Mouse (Mus musculus) MEL (cell line): ENCODE data around the gene Aoc1. TPM values are rescaled to one million over a fixed set of nuclear protein-coding genes. Genes with fewer than 3 reads are reported as not detected.
"Not testable (repeated sequence)": the region's sequence is repeated elsewhere in the genome, so short reads cannot be mapped to it uniquely, and the experiment has no call there.

Experiments
- DNase-seq: peaks from one replicate; pipeline ENCODE4 v3.0.0; 2011; ENCODE audit warnings: low read depth, low spot score
- H3K27ac ChIP-seq: 2 replicates; pipeline ENCODE4 v1.5.1; 2012; ENCODE audit warnings: low read depth, mild to moderate bottlenecking, control low read depth, low read length, moderate library complexity; ENCODE audit not compliant: control insufficient read depth
- H3K27me3 ChIP-seq, 2 experiments: fragments of 150-350 bp in 1 of 2; sonication (generic) in 1 of 2; 2 replicates each; pipeline ENCODE4 v1.6.1; 2012; ENCODE audit warnings: low read length in 2 of 2, mild to moderate bottlenecking in 2 of 2, improper control_type of control experiment in 1 of 2, moderate library complexity in 1 of 2; ENCODE audit not compliant: insufficient read depth in 2 of 2, control insufficient read depth in 1 of 2
- H3K36me3 ChIP-seq, 2 experiments: 2 replicates each; pipeline ENCODE4 v1.6.1; 2012 to 2014; ENCODE audit warnings: low read length in 2 of 2, improper control_type of control experiment in 1 of 2, inconsistent platforms in 1 of 2, mild to moderate bottlenecking in 1 of 2; ENCODE audit not compliant: insufficient read depth in 2 of 2, control insufficient read depth in 1 of 2
- H3K4me1 ChIP-seq, 2 experiments: fragments of 150-350 bp in 1 of 2; sonication (generic) in 1 of 2; 2 replicates each; pipeline ENCODE4 v1.6.1; 2012; ENCODE audit warnings: low read length in 2 of 2, improper control_type of control experiment in 1 of 2, mild to moderate bottlenecking in 1 of 2; ENCODE audit not compliant: insufficient read depth in 2 of 2, control insufficient read depth in 1 of 2
- H3K4me3 ChIP-seq, 2 experiments: fragments of 150-350 bp in 1 of 2; sonication (generic) in 1 of 2; 2 replicates each; pipeline ENCODE4 v1.5.1; 2012; ENCODE audit warnings: low read depth in 2 of 2, low read length in 2 of 2, mild to moderate bottlenecking in 2 of 2, moderate library complexity in 2 of 2, control low read depth in 1 of 2, improper control_type of control experiment in 1 of 2; ENCODE audit not compliant: control insufficient read depth in 1 of 2, insufficient read depth in 1 of 2
- H3K79me2 ChIP-seq: 2 replicates; pipeline ENCODE4 v1.6.1; 2012; ENCODE audit warnings: mild to moderate bottlenecking, low read length, moderate library complexity; ENCODE audit not compliant: control insufficient read depth, poor library complexity, insufficient read depth
- H3K9ac ChIP-seq: 2 replicates; pipeline ENCODE4 v1.6.1; 2012; ENCODE audit warnings: low read depth, mild to moderate bottlenecking, control low read depth, low read length, moderate library complexity; ENCODE audit not compliant: control insufficient read depth, poor library complexity, severe bottlenecking
- H3K9me3 ChIP-seq: fragments of 150-350 bp; sonication (generic); replicated peaks from 2 replicates; pipeline ENCODE4 v1.6.1; 2012; ENCODE audit warnings: mild to moderate bottlenecking, low read length, improper control_type of control experiment, moderate library complexity; ENCODE audit not compliant: insufficient read depth
- CHD1 ChIP-seq: IDR thresholded peaks from 2 replicates; pipeline ENCODE4 v1.6.1; 2012; ENCODE audit warnings: low read depth, mild to moderate bottlenecking, inconsistent platforms, low read length, improper control_type of control experiment
- CHD2 ChIP-seq: IDR thresholded peaks from 2 replicates; pipeline ENCODE4 v1.6.1; 2011; ENCODE audit warnings: low read length, improper control_type of control experiment
- CTCF ChIP-seq, 3 experiments: IDR thresholded peaks in 2 of 3; conservative IDR thresholded peaks in 1 of 3; 2 replicates each; pipeline ENCODE4 v1.5.1; 2011 to 2012; ENCODE audit warnings: low read length in 3 of 3, low read depth in 2 of 3, mild to moderate bottlenecking in 2 of 3, improper control_type of control experiment in 1 of 3, inconsistent platforms in 1 of 3, mixed read lengths in 1 of 3, moderate library complexity in 1 of 3; ENCODE audit not compliant: control insufficient read depth in 1 of 3, insufficient read depth in 1 of 3, poor library complexity in 1 of 3, severe bottlenecking in 1 of 3
- EP300 ChIP-seq, 2 experiments: IDR thresholded peaks; 2 replicates each; pipeline ENCODE4 v1.6.1; 2011; ENCODE audit warnings: improper control_type of control experiment in 2 of 2, low read length in 2 of 2, low read depth in 1 of 2, mild to moderate bottlenecking in 1 of 2
- ETS1 ChIP-seq: IDR thresholded peaks from 2 replicates; pipeline ENCODE4 v1.6.1; 2012; ENCODE audit warnings: low read depth, mild to moderate bottlenecking, inconsistent platforms, low read length, improper control_type of control experiment, moderate library complexity
- GATA1 ChIP-seq: IDR thresholded peaks from 2 replicates; pipeline ENCODE4 v1.6.1; 2011; ENCODE audit warnings: low read depth, low read length, improper control_type of control experiment
- MEF2A ChIP-seq: IDR thresholded peaks from 2 replicates; pipeline ENCODE4 v1.6.1; 2014; ENCODE audit warnings: low read depth, mild to moderate bottlenecking, inconsistent platforms, low read length, improper control_type of control experiment; ENCODE audit not compliant: poor library complexity, insufficient replicate concordance, severe bottlenecking; ENCODE audit errors: extremely low read depth
- MYB ChIP-seq: IDR thresholded peaks from 2 replicates; pipeline ENCODE4 v1.6.1; 2011; ENCODE audit warnings: mild to moderate bottlenecking, low read depth, low read length, improper control_type of control experiment
- NRF1 ChIP-seq: IDR thresholded peaks from 2 replicates; pipeline ENCODE4 v1.6.1; 2014; ENCODE audit warnings: low read depth, mild to moderate bottlenecking, inconsistent platforms, low read length, improper control_type of control experiment, moderate library complexity; ENCODE audit not compliant: poor library complexity, insufficient read depth, severe bottlenecking
- POLR2A ChIP-seq, 2 experiments: IDR thresholded peaks; 2 replicates each; pipeline ENCODE4 v1.6.1; 2011 to 2012; ENCODE audit warnings: low read length in 2 of 2, mild to moderate bottlenecking in 2 of 2, control low read depth in 1 of 2, improper control_type of control experiment in 1 of 2, low read depth in 1 of 2, moderate library complexity in 1 of 2; ENCODE audit not compliant: control insufficient read depth in 1 of 2, insufficient read depth in 1 of 2, poor library complexity in 1 of 2
- POLR2AphosphoS2 ChIP-seq: IDR thresholded peaks from 2 replicates; pipeline ENCODE4 v1.6.1; 2011; ENCODE audit warnings: low read length, improper control_type of control experiment
- POLR2AphosphoS5 ChIP-seq: IDR thresholded peaks from 2 replicates; pipeline ENCODE4 v1.6.1; 2012; ENCODE audit warnings: low read depth, borderline replicate concordance, mild to moderate bottlenecking, inconsistent platforms, low read length, moderate library complexity, mixed read lengths
- RCOR1 ChIP-seq: IDR thresholded peaks from 2 replicates; pipeline ENCODE4 v1.6.1; 2012; ENCODE audit warnings: low read depth, mild to moderate bottlenecking, inconsistent platforms, low read length, improper control_type of control experiment
- SIN3A ChIP-seq: IDR thresholded peaks from 2 replicates; pipeline ENCODE4 v1.6.1; 2012; ENCODE audit warnings: low read length, improper control_type of control experiment, inconsistent platforms
- SMC3 ChIP-seq: IDR thresholded peaks from 2 replicates; pipeline ENCODE4 v1.6.1; 2011; ENCODE audit warnings: low read depth, low read length, improper control_type of control experiment
- TAL1 ChIP-seq: IDR thresholded peaks from 2 replicates; pipeline ENCODE4 v1.6.1; 2012; ENCODE audit warnings: mild to moderate bottlenecking, inconsistent platforms, low read length, moderate library complexity, mixed read lengths
- TBP ChIP-seq: IDR thresholded peaks from 2 replicates; pipeline ENCODE4 v1.8.0; 2011; ENCODE audit warnings: low read depth, low read length, improper control_type of control experiment
- ZMIZ1 ChIP-seq: IDR thresholded peaks from 2 replicates; pipeline ENCODE4 v1.6.1; 2012; ENCODE audit warnings: low read depth, mild to moderate bottlenecking, inconsistent platforms, low read length, improper control_type of control experiment, moderate library complexity
- polyA plus RNA-seq, 2 experiments: library from polyadenylated mRNA; stranded (reverse) in 1 of 2; unstranded in 1 of 2; fragments of >175 nt in 1 of 2; fragments of >200 nt in 1 of 2; gene quantifications; 2 replicates each; pipeline versions ENCODE4 v1.2.1 to v1.2.4; 2012; ENCODE audit warnings: low replicate concordance in 2 of 2, low read depth in 1 of 2; ENCODE audit not compliant: insufficient read length in 2 of 2, insufficient read depth in 1 of 2, missing spikeins in 1 of 2
- total RNA-seq: library from RNA; depleted of rRNA; stranded (reverse); fragments of 300-350 nt; gene quantifications from 2 replicates; pipeline ENCODE4 v1.2.3, GENCODE M21; 2012

The Aoc1 gene
- total and polyA plus RNA-seq, 3 experiments, result not detected

DNA sequence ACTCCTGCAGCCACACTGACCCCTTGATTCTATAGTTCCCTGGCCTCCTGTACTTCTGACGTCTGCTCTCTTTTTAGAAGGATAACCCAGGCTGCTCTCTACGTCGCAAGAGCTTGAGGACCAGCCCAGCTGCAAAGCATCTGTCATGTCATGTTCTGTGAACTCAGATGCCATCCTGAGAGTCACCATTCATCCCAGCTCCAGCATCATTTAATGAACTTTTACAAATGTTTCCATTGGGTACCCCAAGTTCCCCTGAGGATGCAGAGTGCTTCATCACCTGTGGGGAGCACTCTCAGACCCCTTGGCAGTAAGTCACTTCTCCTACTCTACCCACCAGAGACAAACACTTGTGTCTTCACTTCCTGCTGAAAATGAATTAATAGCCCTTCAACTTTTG lies 8.5 kb upstream of the Aoc1 start:
- no peak for TF ChIP-seq SIN3A
- no peak for TF ChIP-seq ETS1
- TF ChIP-seq POLR2AphosphoS5, result no peak
- no peak for TF ChIP-seq POLR2A (IDR thresholded peaks at IDR 0.05; ENCODE audit: control insufficient read depth in 1 of 2, insufficient read depth in 1 of 2, low read depth in 1 of 2, low read length in 2 of 2, poor library complexity in 1 of 2)
- no peak for TF ChIP-seq MYB
- TF ChIP-seq NRF1, result no peak
- TF ChIP-seq POLR2AphosphoS2, result no peak
- TF ChIP-seq CHD1, result no peak
- peaks cover 0 to 3% of the 10 kb centered on the region in 2 experiments; a peak in 1 of 4 replicates for H3K4me1 ChIP-seq
- H3K4me3 ChIP-seq, result no peak overlapping the region
- H3K27ac ChIP-seq, result no peak overlapping the region
- no peak for DNase-seq
- no peaks in the 10 kb centered on the region for H3K79me2 ChIP-seq
- no peaks in the 10 kb centered on the region for H3K36me3 ChIP-seq
- no peaks in the 10 kb centered on the region for H3K9me3 ChIP-seq
- H3K9ac ChIP-seq, result no peak overlapping the region
- no peaks in the 10 kb centered on the region; a peak in 1 of 4 replicates for H3K27me3 ChIP-seq

GRCm38 (mm10) chr6:48864723-48865122 lies 8.0 kb upstream of the Aoc1 start:
- no peaks in the 10 kb centered on the region for H3K36me3 ChIP-seq
- TF ChIP-seq POLR2AphosphoS2 (no peak), MEF2A (no peak), EP300 (IDR thresholded peaks at IDR 0.05; ENCODE audit: low read depth in 1 of 2, low read length in 2 of 2) (no peak), TBP (no peak)
- H3K79me2 ChIP-seq, result no peaks in the 10 kb centered on the region
- DNase-seq, result no peak
- H3K4me3 ChIP-seq, result no peak overlapping the region
- H3K4me1 ChIP-seq, result peaks cover 0 to 3% of the 10 kb centered on the region in 2 experiments; a peak in 1 of 4 replicates
- H3K27me3 ChIP-seq, result no peaks in the 10 kb centered on the region; a peak in 1 of 4 replicates
- H3K9ac ChIP-seq, result no peak overlapping the region
- no peaks in the 10 kb centered on the region for H3K9me3 ChIP-seq
- no peak overlapping the region for H3K27ac ChIP-seq

GRCm38 (mm10) chr6:48865152-48865745 lies 7.4 kb upstream of the Aoc1 start:
- H3K9me3 ChIP-seq, result no peaks in the 10 kb centered on the region
- no peaks in the 10 kb centered on the region for H3K36me3 ChIP-seq
- peak; percentile 22 for DNase-seq
- peaks cover 0 to 3% of the 10 kb centered on the region in 2 experiments; a peak in 1 of 4 replicates for H3K4me1 ChIP-seq
- H3K79me2 ChIP-seq, result no peaks in the 10 kb centered on the region
- no peaks in the 10 kb centered on the region; a peak in 1 of 4 replicates for H3K27me3 ChIP-seq
- H3K27ac ChIP-seq, result no peak overlapping the region
- H3K4me3 ChIP-seq, result no peak overlapping the region
- H3K9ac ChIP-seq, result no peak overlapping the region
- TF ChIP-seq ZMIZ1 (no peak), GATA1 (0 out of 2 replicates have a peak, but pooled peaks have one; percentile 18), SMC3 (no peak), TAL1 (no peak), TBP (no peak), CTCF (IDR thresholded peaks at IDR 0.05 in 2 of 3, conservative IDR thresholded peaks at IDR 0.05 in 1 of 3; ENCODE audit: control insufficient read depth in 1 of 3, insufficient read depth in 1 of 3, low read depth in 2 of 3, low read length in 3 of 3, poor library complexity in 1 of 3, severe bottlenecking in 1 of 3) (no peak), CHD2 (no peak), RCOR1 (peak; percentile 53; the same call in 1 of the 2 replicates)
- TF ChIP-seq, all 39 proteins: peak for 2

GRCm38 (mm10) chr6:48866355-48866950 lies 6.2 kb upstream of the Aoc1 start:
- not testable (repeated sequence) for H3K27me3 ChIP-seq, DNase-seq, H3K9ac ChIP-seq

More at GRCm38 (mm10) chr6:48866355-48866950, 6.2 kb upstream of the Aoc1 start:
- not testable (repeated sequence) for H3K36me3 ChIP-seq, H3K27ac ChIP-seq, H3K4me1 ChIP-seq, H3K79me2 ChIP-seq, H3K4me3 ChIP-seq, H3K9me3 ChIP-seq
